Mouse (Mus musculus) brain, embryonic 14.5 days (tissue): ENCODE data around the gene Helt.

Source experiments
- CTCF ChIP-seq: fragments of 200-500 bp; IDR thresholded peaks from 2 replicates; pipeline ENCODE4 v1.5.1; 2012; ENCODE audit warnings: inconsistent platforms, mild to moderate bottlenecking, moderate library complexity, borderline replicate concordance; ENCODE audit not compliant: insufficient read depth, insufficient read length; ENCODE audit errors: extremely low read depth
- POLR2A ChIP-seq: fragments of 200-500 bp; IDR thresholded peaks from 2 replicates; pipeline ENCODE4 v1.6.1; 2012; ENCODE audit warnings: mild to moderate bottlenecking, inconsistent platforms, borderline replicate concordance; ENCODE audit not compliant: poor library complexity, insufficient read depth, insufficient read length, severe bottlenecking; ENCODE audit errors: extremely low read depth

DNA sequence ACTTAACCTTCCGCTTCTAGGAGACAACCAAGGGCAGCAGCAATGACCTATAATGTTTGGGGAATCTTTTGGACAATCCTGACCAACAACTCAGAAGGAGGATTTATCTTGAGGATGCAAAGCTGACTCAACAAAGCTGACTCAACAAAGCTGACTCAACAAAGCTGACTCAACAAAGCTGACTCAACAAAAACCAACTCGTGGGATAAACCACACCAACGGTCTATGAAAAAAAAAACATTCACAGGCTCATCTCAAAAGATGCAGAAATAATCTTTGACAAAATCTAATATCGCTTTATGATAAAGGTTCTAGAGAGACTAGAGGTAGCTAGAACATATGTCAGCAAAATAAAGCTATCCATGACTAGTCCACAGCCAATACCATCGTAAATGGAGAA is 24.3 kb upstream of the Helt start:
- no peak for TF ChIP-seq POLR2A
- no peak for TF ChIP-seq CTCF
